Comparison of ENCODE assay signal across 23 mouse cellular contexts in genomic region chr13:115655134-115655533, GRCm38 (mm10).
DNase-seq lines count a peak whose midpoint lies in the region; ATAC-seq and TF ChIP-seq lines count a peak whose summit lies in the region.
"Had no signal": no experiment of that assay in that cellular context is flagged by ENCODE, and none has a peak within 500 bp of the region (broad histone marks: within the 10 kb centered on the region; RNA-seq: fewer than 3 reads in every experiment).

No protein-coding gene starts in this region.

- TF ChIP-seq CTCF in forebrain, postnatal 0 days (IDR thresholded peaks at IDR 0.05; ENCODE audit: low read depth): no peak

- H3K4me2 ChIP-seq in forebrain, embryonic 12.5 days: no peak overlapping the region
- H3K4me2 ChIP-seq in forebrain, embryonic 15.5 days (replicated peaks): no peak overlapping the region
- no peak overlapping the region for H3K4me2 ChIP-seq in forebrain, postnatal 0 days (ENCODE audit: low read depth)
- H3K4me2 ChIP-seq in forebrain, embryonic 11.5 days (ENCODE audit: low read depth, low read length, severe bottlenecking): no peak overlapping the region
- H3K4me2 ChIP-seq in midbrain, embryonic 12.5 days (replicated peaks): no peak overlapping the region
- H3K4me2 ChIP-seq in midbrain, embryonic 11.5 days: no peak overlapping the region
- H3K4me2 ChIP-seq: heart, embryonic 12.5 days; heart, embryonic 15.5 days; hindbrain, embryonic 13.5 days had no signal

- DNase-seq in forebrain, postnatal 0 days: no peak
- DNase-seq in forebrain, embryonic 11.5 days (ENCODE audit: low spot score): no peak
- no peak for DNase-seq in midbrain, embryonic 11.5 days (ENCODE audit: low spot score, missing footprints)
- DNase-seq: adrenal gland, adult 8-10 months; adrenal gland, postnatal 25 days; cerebellum, adult 18-20 months; cerebellum, adult 9-10 months; cerebellum, postnatal 14 days; gastrocnemius, postnatal 25 days; heart, adult 18-20 months; heart, postnatal 10 days; heart, postnatal 36 days had no signal

- no peaks in the 10 kb centered on the region for H3K36me3 ChIP-seq in forebrain, embryonic 12.5 days (replicated peaks)
- H3K36me3 ChIP-seq in forebrain, embryonic 15.5 days: no peaks in the 10 kb centered on the region
- no peaks in the 10 kb centered on the region for H3K36me3 ChIP-seq in forebrain, postnatal 0 days (ENCODE audit: insufficient read depth)
- no peaks in the 10 kb centered on the region for H3K36me3 ChIP-seq in forebrain, embryonic 11.5 days (ENCODE audit: control insufficient read depth, insufficient read depth, low read length)
- no peaks in the 10 kb centered on the region for H3K36me3 ChIP-seq in midbrain, embryonic 12.5 days
- H3K36me3 ChIP-seq in midbrain, embryonic 11.5 days (ENCODE audit: control insufficient read depth, insufficient read depth, low read length): no peaks in the 10 kb centered on the region
- H3K36me3 ChIP-seq: heart, embryonic 12.5 days; heart, embryonic 15.5 days; hindbrain, embryonic 10.5 days; hindbrain, embryonic 13.5 days had no signal

- no peak overlapping the region for H3K9ac ChIP-seq in forebrain, embryonic 12.5 days
- no peak overlapping the region for H3K9ac ChIP-seq in forebrain, embryonic 15.5 days (replicated peaks)
- no peak overlapping the region for H3K9ac ChIP-seq in forebrain, postnatal 0 days
- no peak overlapping the region for H3K9ac ChIP-seq in forebrain, embryonic 11.5 days (ENCODE audit: low read length)
- no peak overlapping the region for H3K9ac ChIP-seq in midbrain, embryonic 12.5 days (replicated peaks)
- H3K9ac ChIP-seq in midbrain, embryonic 11.5 days (ENCODE audit: low read length): no peak overlapping the region
- H3K9ac ChIP-seq: heart, embryonic 12.5 days; heart, embryonic 15.5 days; hindbrain, embryonic 13.5 days had no signal

- ATAC-seq in forebrain, embryonic 12.5 days (ENCODE audit: low FRiP score): peak; percentile 59
- ATAC-seq in forebrain, embryonic 15.5 days (replicated peaks): no peak
- peak; percentile 55 for ATAC-seq in forebrain, postnatal 0 days
- no peak for ATAC-seq in forebrain, embryonic 11.5 days (replicated peaks; ENCODE audit: low FRiP score)
- 0 out of 2 replicates have a peak, but pooled peaks have one; percentile 27 for ATAC-seq in midbrain, embryonic 12.5 days (ENCODE audit: low FRiP score, low read depth)
- no peak for ATAC-seq in midbrain, embryonic 11.5 days (ENCODE audit: low FRiP score)
- ATAC-seq: activated CD4-positive, CD25-positive, alpha-beta regulatory T cell, adult 4 months; hindbrain, postnatal 0 days; inflammation-experienced regulatory T-cells, adult 6 months; intestine, embryonic 16.5 days had no signal

- H3K9me3 ChIP-seq in forebrain, embryonic 12.5 days: no peaks in the 10 kb centered on the region
- H3K9me3 ChIP-seq in forebrain, embryonic 15.5 days: no peaks in the 10 kb centered on the region
- no peaks in the 10 kb centered on the region for H3K9me3 ChIP-seq in forebrain, postnatal 0 days (ENCODE audit: low read length)
- no peaks in the 10 kb centered on the region for H3K9me3 ChIP-seq in forebrain, embryonic 11.5 days (ENCODE audit: control insufficient read depth, low read length)
- no peaks in the 10 kb centered on the region for H3K9me3 ChIP-seq in midbrain, embryonic 12.5 days
- no peaks in the 10 kb centered on the region for H3K9me3 ChIP-seq in midbrain, embryonic 11.5 days (ENCODE audit: control insufficient read depth, low read length)
- H3K9me3 ChIP-seq: heart, embryonic 12.5 days; heart, embryonic 15.5 days; hindbrain, embryonic 10.5 days; hindbrain, embryonic 13.5 days had no signal

- H3K27ac ChIP-seq in forebrain, embryonic 12.5 days: no peak overlapping the region
- no peak overlapping the region for H3K27ac ChIP-seq in forebrain, embryonic 15.5 days (replicated peaks)
- H3K27ac ChIP-seq in forebrain, postnatal 0 days (ENCODE audit: low read depth, low read length): no peak overlapping the region
- H3K27ac ChIP-seq in forebrain, embryonic 11.5 days (ENCODE audit: low read depth, low read length): no peak overlapping the region
- H3K27ac ChIP-seq in midbrain, embryonic 12.5 days (replicated peaks): no peak overlapping the region
- H3K27ac ChIP-seq in midbrain, embryonic 11.5 days (ENCODE audit: low read depth, low read length): no peak overlapping the region
- H3K27ac ChIP-seq: heart, embryonic 15.5 days; hindbrain, embryonic 10.5 days; hindbrain, embryonic 13.5 days; hindbrain, postnatal 0 days had no signal

- WGBS in forebrain, embryonic 12.5 days: 75% methylated on average over 6 of the region's 6 CpGs
- 71% methylated on average over 6 of the region's 6 CpGs for WGBS in forebrain, embryonic 15.5 days
- 69% methylated on average over 6 of the region's 6 CpGs for WGBS in forebrain, postnatal 0 days
- WGBS in forebrain, embryonic 11.5 days: 87% methylated on average over 6 of the region's 6 CpGs
- WGBS in midbrain, embryonic 12.5 days: 87% methylated on average over 6 of the region's 6 CpGs
- 94% methylated on average over 6 of the region's 6 CpGs for WGBS in midbrain, embryonic 11.5 days

- H3K4me1 ChIP-seq in forebrain, embryonic 12.5 days: peaks cover 6% of the 10 kb centered on the region
- peaks cover 9% of the 10 kb centered on the region; the same call in 1 of the 2 replicates for H3K4me1 ChIP-seq in forebrain, embryonic 15.5 days
- H3K4me1 ChIP-seq in forebrain, postnatal 0 days (ENCODE audit: insufficient read depth): no peaks in the 10 kb centered on the region
- H3K4me1 ChIP-seq in forebrain, embryonic 11.5 days (replicated peaks; ENCODE audit: control insufficient read depth, insufficient read depth, low read length): no peaks in the 10 kb centered on the region
- peaks cover 5% of the 10 kb centered on the region; the same call in 1 of the 2 replicates for H3K4me1 ChIP-seq in midbrain, embryonic 12.5 days
- no peaks in the 10 kb centered on the region for H3K4me1 ChIP-seq in midbrain, embryonic 11.5 days (ENCODE audit: control insufficient read depth, insufficient read depth, low read length)
- H3K4me1 ChIP-seq: heart, embryonic 12.5 days; heart, embryonic 15.5 days; hindbrain, embryonic 10.5 days; hindbrain, embryonic 13.5 days had no signal

- no peak overlapping the region for H3K4me3 ChIP-seq in forebrain, embryonic 12.5 days (replicated peaks)
- H3K4me3 ChIP-seq in forebrain, embryonic 15.5 days: no peak overlapping the region
- no peak overlapping the region for H3K4me3 ChIP-seq in forebrain, postnatal 0 days (ENCODE audit: low read depth, low read length)
- no peak overlapping the region for H3K4me3 ChIP-seq in forebrain, embryonic 11.5 days (ENCODE audit: low read depth, low read length)
- H3K4me3 ChIP-seq in midbrain, embryonic 12.5 days: no peak overlapping the region
- no peak overlapping the region for H3K4me3 ChIP-seq in midbrain, embryonic 11.5 days (ENCODE audit: low read depth, low read length)
- H3K4me3 ChIP-seq: heart, embryonic 12.5 days; heart, embryonic 15.5 days; hindbrain, embryonic 10.5 days; hindbrain, embryonic 13.5 days had no signal

- no peaks in the 10 kb centered on the region for H3K27me3 ChIP-seq in forebrain, embryonic 12.5 days
- H3K27me3 ChIP-seq in forebrain, embryonic 15.5 days: no peaks in the 10 kb centered on the region
- H3K27me3 ChIP-seq in forebrain, postnatal 0 days (ENCODE audit: insufficient read depth, low read length): no peaks in the 10 kb centered on the region
- H3K27me3 ChIP-seq in forebrain, embryonic 11.5 days (ENCODE audit: control insufficient read depth, insufficient read depth, low read length): no peaks in the 10 kb centered on the region
- no peaks in the 10 kb centered on the region; the same call in 1 of the 2 replicates for H3K27me3 ChIP-seq in midbrain, embryonic 12.5 days
- no peaks in the 10 kb centered on the region for H3K27me3 ChIP-seq in midbrain, embryonic 11.5 days (ENCODE audit: control insufficient read depth, insufficient read depth, low read length)
- H3K27me3 ChIP-seq: heart, embryonic 12.5 days; heart, embryonic 15.5 days; hindbrain, embryonic 13.5 days had no signal

Comparison
In these comparisons a context has a peak if more than half of its experiments do, and no peak if none do; other contexts are left out.
1. ATAC-seq: peak in forebrain, embryonic 12.5 days (single experiment), forebrain, postnatal 0 days (single experiment) and midbrain, embryonic 12.5 days (single experiment); none in forebrain, embryonic 15.5 days (single experiment), forebrain, embryonic 11.5 days (single experiment) and midbrain, embryonic 11.5 days (single experiment).